Mouse (Mus musculus) urinary bladder, adult 2 months (tissue): ENCODE measurements around the gene Il33. TPM values are rescaled to one million over a fixed set of nuclear protein-coding genes. Genes with fewer than 3 reads are reported as not detected.
A peak's percentile ranks its signal among the peaks of the same experiment; 100 is the strongest.
"Not testable (repeated sequence)": the region's sequence is repeated elsewhere in the genome, so short reads cannot be mapped to it uniquely, and the experiment has no call there.

ENCODE experiments used
- DNase-seq: peaks from one replicate; pipeline ENCODE4 v3.0.0; 2022; ENCODE audit warnings: low spot score
- polyA plus RNA-seq: library from polyadenylated mRNA; depleted of rRNA; stranded (reverse); fragments of >200 nt; gene quantifications from 2 replicates; pipeline ENCODE4 v1.2.3, GENCODE M21; 2012

The Il33 gene
- polyA plus RNA-seq, 1 experiment = 24.4 TPM

DNA sequence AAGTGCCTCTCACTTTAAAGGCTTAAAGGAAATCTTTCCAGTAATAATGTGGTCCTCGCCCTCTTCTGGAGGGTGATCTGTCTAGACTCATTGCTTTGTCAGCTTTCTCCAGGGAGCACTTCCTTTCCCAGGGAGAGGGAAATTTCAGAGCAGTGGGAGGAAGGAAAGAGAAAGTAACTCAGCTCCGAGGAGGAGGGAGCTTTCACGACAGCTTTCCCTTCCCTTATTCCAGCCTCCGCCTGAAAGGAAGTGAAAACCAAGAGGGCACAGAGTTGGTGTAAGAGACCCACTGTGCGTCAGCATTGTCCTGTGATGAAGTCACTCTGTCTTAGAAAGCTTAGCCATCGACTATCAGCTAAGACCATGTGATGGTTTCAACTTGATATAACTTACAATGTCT, 15.3 kb downstream of the Il33 start:
- no peak for DNase-seq

DNA sequence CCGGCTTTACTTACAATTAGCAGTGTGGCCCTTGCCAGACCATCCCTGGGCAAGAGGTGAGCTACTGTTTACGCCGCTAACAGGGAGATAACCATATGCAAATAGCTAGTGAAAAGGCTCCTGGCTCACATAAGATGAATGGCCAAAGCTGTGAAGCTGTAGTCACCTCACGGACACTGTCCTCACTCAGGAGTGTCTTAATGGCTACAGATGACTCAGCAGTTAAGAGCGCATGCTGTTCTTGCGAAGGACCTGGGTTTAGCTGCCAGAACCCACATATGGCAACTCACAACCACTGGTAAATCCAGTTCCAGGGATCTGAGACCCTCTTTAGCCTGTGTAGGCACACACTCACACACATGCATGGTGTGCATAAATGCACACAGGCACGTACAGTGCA, 16.3 kb downstream of the Il33 start:
- DNase-seq = no peak

- no peak for DNase-seq
Observed at GRCm38 (mm10) chr19:29942358-29942757, 17.4 kb downstream of the Il33 start.

GRCm38 (mm10) chr19:29944426-29944825, 19.5 kb downstream of the Il33 start:
- DNase-seq = no peak

- DNase-seq = not testable (repeated sequence)
Observed at GRCm38 (mm10) chr19:29944935-29945334, 20.0 kb downstream of the Il33 start.

DNA sequence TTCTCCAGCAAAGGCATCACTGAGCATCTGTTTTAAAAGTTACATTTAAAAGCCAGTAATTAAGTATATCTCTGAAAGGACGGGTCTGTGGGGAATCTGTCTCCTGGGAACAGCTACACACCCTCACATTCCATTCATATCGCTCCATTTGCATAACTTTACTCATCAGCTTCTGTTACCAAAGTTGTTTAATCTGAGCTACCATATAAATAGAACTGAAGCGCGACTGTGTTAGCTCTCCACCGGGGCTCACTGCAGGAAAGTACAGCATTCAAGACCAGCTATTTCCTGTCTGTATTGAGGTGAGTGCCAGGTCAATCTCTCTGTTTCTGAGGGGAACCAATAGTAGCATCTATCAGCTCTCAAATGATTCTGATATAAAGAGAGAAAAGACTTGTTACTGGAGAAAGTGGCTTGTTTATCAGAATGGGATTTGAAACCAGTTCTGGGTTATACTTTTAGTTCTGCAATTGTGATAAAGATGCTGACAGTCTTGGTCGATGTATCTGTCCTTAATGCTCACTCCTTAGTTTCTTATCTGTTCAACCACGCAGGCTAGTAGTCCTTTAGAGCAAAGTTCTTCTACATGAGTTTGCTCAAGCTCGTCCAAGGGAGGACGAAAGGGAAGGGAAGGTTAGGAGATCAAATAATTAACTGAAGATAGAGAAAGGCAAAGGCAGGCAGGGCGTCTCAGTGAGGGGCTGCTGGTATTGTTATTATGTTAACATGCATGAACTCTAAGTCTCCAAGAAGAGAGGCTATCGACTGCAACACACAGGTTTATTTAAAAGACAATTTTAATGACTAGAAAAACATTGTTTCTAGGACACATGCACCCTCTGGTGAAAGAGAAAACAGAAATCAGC, 20.9 kb downstream of the Il33 start:
- DNase-seq = no peak

GRCm38 (mm10) chr19:29946423-29946716, 21.5 kb downstream of the Il33 start:
- DNase-seq = no peak

GRCm38 (mm10) chr19:29947056-29947455, 22.1 kb downstream of the Il33 start:
- no peak for DNase-seq

GRCm38 (mm10) chr19:29947891-29948801, 23.2 kb downstream of the Il33 start:
- DNase-seq = peak; percentile 45

GRCm38 (mm10) chr19:29952538-29952937, 27.6 kb downstream of the Il33 start:
- no peak for DNase-seq

- no peak for DNase-seq
Observed at GRCm38 (mm10) chr19:29953833-29954232, 28.9 kb downstream of the Il33 start.

DNA sequence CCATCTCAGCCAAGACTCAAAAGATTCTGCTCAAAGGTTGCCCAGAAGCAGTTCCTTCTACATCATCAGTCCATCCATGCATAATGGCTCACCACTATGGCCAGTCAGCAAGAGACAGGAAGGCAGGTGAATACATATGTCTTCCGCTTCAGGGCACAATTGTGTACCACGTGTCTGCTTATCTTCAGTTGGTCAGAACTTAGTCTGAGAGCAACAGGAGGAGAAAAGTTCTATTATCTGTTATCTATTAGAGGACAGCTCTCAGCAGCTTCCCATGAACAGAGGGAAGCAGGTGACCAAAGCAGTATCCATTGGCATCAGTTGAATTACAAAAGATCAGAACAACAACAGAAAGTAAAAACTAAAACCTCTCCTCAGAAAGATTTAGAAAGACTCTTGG, 30.5 kb downstream of the Il33 start:
- no peak for DNase-seq

DNA sequence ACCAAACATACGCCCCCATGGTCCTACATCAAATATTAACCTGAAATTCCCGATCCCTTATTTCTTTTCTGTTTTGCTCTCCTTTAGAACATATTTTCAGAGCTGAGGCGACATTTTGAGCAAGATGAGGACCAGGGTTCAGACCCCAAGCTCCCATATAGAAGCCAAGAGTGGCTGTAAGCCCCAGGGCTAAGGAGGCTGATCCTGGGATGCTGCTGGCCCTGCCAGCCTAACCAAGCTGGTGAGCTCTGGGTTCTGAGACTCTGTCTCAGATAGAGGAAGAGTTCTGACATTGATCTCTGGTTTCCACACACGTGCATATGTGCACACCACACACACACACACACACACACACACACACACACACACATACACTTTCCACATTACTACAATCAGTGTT, 36.0 kb downstream of the Il33 start:
- no peak for DNase-seq

- DNase-seq = no peak
Observed at GRCm38 (mm10) chr19:29961842-29962241, 36.9 kb downstream of the Il33 start.

DNA sequence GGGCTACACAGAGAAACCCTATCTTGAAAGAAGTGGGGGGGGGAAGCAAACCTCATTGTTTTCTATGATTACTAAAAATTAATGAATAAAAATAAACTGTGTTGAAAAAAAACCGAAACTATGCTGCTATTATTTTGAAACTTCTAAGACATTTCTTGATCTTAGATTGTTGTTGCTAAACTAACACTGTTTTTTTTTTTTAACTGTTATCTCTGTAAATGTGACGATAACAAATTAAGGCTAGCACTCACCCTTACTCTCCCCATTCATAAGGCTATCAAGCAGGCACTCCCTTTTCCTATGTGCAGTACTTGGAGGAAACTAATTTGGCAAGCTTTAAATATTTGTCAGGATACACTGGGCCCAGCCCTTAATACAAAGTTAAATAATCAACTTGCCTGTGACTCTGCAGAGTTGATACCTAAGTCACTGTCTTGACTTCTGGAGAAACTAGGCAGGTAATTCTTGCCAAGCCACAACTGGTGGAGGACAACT, 38.7 kb downstream of the Il33 start:
- DNase-seq = no peak

DNA sequence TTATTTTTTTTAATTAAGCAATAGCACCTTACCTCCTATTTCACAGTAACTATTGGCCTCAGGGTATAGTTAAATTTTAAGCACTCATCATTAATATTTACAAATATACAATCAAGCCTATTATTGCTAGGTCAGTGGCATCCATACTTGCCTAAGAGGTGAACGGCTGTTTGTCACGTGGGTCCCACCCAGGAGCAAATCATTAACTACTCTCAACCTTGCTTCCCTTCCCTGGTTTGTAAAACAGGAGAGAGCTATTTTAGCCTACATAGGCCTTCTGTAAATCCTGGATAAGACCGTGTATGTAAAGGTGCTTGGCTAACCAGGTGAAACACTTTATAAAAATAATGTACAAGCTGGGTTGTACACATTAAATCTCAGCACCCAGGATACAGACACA, 43.0 kb downstream of the Il33 start:
- no peak for DNase-seq

GRCm38 (mm10) chr19:29973396-29973795, 48.5 kb downstream of the Il33 start:
- no peak for DNase-seq

GRCm38 (mm10) chr19:29978847-29979246, 53.9 kb downstream of the Il33 start:
- no peak for DNase-seq

DNA sequence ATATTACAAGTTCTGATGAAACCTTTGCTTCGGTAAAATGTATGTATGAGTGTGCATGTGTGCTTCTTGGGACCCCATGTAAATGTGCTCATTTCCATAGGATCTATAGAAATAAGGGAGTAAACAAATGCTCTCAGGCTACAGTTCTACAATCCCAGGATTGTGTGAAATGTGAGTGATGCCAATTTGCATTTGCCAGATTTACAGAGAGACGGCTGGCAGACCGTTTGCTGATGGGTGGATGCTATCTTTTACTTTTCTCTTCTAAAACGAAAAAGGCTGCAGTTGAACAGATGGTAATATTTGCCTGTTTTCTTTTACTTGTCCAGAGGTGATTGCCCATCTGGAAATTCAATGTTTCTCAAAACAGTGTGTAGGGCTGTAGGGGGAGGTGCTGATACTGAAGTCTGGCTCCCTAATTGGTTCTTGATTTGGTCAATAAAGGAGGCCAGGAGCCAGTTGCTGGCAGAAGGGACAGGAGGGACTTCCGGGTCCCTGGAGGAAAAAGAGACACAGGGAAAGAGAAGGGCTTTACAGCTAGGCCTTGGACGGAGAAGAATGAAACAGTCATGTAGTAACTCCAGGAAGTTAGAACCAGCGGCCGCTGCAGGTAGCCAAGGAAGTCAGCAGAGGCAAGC, 54.7 kb downstream of the Il33 start:
- DNase-seq = no peak

DNA sequence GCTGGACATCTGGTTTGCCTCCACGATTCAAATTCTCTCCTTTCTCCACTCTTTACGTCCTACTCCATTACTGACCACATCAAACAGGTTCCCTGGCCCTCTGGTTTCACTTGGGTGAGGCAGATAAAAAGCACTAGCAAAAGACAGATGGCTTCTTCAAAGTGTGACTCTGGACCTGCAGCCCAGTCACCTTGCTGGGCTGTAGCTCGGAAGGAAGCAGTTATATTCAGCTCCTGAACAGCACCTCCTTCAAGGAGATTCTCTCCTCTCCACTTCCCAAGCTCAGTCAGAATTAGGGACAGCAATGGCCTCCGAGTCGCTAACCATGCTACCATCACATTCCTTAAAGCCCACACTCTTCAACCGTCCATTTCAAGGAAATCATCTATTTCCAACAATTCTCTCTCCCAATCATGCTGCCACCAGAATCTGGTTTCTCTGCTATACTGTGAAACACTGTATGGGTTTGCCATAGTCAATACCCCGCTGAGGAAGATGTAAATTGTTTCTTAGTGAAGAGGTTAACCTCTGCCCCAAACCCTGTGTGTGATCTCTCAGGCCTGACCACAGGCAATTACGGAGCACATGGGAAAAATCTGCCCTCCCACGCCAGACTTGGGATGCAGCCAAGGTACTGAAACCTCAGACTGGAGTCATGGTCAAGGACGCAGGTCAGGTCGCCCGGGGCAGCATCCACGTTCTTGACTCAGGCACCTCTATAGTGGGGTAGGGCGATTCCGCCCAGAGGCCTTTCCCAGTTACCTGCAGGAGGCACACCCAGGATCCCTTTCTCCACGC, 59.5 kb downstream of the Il33 start:
- no peak for DNase-seq

- DNase-seq = no peak
Observed at GRCm38 (mm10) chr19:29986464-29987091, 61.7 kb downstream of the Il33 start.
